Mouse (Mus musculus) ovary, postnatal 10 days (tissue): Measurements from ENCODE around the gene Fbp2.

Experiments used
- DNase-seq: peaks from one replicate; pipeline ENCODE4 v3.0.0; 2022; ENCODE audit warnings: low spot score

Gene Fbp2

DNA sequence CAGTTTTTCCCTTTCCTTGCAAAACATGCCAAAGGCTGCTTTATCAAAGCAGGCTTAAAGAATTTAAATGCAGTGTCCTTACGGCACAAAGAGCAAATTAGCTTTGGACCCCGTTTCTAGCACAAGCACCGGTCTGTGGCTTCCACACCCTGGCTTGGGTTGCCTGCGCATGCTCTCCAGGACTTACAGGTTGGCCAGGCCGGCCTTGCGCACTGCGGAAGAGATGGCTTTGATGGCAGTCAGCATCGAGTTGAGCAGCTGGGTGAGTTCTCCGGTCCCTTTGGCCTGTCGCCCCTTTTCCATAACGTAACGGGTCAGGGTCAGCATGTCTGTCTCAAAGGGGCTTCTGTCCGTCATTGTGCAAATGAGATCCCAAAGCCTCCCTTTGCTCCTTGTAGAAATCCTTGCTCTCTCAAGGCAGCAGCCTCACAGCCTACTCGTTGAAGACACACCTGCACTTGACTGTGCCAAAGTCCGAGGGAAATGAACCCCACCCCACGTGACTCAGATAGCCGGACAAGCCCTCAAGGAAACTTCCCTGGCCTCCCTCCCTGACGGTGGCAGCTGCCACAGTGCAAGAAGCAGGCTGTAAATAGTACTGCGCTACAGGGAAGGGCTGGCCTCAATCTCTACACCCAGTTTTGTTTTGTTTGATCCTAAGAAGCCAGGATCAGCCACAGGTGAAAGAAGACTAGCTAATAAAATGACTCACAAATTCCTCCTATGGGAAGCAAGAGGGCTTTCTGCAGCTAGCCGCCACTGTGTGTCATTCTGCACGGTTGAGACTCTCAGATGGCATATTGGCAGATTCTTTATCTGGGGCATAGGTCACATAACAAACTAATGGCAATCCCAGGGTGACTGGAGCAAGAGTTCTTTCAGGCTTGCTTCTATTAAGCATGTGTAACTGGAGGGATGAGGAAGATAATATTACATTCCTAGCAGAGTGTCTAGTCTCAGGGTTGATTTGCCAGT is at the start of gene Fbp2:
Fbp2 (minus strand) TSS at position 482 of the 975 bp plus-strand sequence.
- no peak for DNase-seq

DNA sequence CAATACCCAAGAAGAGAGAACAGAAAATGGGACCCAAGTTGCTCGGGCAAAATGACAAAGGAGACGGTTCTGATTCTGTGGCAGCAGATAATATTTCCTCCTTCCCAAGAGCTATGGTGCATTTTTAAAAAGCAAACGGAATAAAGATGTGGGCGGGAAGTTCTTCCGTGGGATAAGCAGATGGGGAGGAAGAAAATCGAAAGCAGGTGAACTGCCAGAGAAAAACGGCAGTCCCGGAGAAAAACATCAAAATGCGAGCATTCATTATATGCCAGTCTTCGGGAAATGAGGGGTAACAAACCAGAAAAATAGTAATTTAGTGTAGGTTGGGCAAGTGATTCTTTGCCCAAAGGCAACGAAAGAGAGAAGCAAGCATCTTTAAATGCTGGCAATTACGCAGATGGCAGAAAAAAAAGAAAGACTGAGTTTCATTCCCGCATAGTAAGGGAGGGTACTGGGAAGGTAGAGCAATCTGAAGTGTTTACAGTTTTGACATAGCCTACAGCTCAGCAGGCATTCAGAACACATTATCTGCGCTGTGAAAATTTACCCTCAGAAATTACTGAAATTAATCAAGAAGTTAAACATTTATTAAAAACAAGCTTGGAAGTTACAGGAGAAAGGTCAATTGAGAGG is 49.4 kb upstream of the Fbp2 start:
- no peak for DNase-seq

DNA sequence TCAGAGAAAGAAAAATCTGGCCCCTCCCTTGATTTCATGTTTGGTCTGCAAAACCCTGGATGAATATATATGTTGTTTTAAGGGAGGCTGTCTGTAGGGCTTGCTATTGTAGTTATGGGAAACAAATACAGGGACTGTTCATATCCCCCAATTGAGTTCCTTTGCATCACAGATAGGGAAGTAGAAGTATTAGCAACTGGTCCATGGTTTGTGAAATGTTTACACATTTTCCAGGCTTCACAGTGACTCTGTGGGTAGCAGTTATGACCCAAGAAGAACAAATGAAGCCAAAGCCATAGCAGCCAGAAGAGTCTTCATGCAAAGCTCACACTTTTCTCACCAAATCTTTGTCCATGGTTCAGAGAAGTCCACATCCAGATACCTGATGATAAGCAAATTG is 42.9 kb upstream of the Fbp2 start:
- no peak for DNase-seq

DNA sequence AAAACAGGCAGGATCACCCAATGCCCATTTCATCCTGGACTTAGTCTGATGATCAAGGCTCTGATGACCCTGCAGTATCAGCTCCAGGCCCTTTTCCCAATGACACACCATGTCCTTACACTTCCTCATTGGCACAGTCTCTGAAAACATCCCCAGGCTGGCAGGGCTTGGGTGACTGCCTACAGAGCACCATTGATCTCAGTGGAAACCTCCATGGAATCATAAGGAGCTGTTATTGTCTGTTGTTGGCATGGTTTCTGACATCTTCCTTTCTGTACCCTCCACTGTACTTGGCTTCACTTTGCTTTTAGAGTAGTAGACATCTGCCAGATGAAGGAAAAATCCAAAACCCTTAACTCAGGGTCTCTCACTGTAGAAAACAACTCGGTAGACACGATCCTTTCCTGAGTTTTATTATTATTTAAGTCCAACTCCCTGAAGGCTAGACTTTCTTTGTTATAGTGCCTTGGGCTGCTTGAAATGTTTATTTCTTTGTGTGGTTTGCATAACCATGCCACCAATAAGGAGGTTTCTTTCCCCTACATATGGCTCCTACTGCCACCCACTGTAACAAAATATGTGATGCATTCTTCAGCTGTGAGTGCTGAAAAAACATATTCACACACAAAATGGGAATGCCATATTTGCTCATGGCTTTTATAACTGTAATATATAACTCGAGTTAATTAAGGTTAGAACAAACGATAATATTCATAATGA is 39.9 kb upstream of the Fbp2 start:
- DNase-seq = no peak

DNA sequence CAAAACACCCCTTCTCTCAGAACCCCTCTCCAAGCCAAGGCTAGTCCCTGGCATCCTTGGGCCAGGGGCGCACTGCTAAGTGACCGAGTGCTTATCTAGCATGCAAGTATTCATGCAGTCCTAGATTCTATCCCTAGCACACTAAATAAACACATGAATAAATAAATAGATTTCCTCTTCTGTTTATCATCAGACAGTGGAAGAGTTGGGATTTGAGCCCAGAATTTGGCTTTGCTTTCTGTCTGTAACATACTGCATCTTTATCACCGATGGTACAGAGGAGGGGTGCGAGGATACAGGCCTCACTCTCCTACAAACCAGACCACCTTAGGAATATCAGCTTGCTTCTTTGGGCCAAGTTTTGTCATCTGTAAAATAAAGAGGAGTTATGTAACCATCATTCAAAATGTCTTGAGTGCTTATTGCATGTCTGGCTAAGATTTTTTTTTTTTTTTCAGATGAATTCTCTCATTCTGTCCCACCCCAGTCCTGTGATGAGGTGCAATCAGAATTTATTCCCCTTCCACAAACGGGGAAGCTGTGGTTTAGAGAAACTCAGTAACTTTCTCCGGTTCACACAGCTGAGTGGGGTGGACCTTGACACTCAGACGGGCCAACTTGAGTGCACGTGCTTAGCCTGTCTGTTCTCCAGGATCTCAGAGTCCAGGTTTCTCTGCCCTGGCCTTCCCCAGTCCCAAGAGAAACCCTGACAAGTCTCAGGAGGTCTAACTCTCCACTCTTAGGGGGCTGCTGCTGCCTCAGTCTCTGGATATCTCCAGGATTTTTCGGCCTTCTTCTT is 35.0 kb upstream of the Fbp2 start:
- DNase-seq = no peak

DNA sequence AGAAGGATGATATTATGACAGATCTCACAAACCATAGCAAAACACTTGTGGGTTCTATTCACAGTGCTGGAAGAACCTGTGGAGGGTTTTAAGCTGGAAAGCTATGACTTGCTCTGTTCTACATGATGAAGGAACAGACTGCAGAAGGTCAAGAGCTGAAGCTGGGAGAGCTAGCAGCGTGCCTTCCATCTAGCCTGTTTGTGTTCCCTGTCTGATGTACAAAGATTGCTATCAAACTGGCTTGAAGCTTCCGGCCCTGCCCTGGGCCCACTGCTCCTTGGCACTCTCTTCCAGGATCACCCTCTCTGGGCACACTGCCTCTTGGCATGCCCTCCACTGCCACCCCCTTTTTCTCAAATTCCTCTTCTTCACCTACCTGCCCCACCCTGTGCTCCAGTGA is 31.1 kb upstream of the Fbp2 start:
- no peak for DNase-seq

DNA sequence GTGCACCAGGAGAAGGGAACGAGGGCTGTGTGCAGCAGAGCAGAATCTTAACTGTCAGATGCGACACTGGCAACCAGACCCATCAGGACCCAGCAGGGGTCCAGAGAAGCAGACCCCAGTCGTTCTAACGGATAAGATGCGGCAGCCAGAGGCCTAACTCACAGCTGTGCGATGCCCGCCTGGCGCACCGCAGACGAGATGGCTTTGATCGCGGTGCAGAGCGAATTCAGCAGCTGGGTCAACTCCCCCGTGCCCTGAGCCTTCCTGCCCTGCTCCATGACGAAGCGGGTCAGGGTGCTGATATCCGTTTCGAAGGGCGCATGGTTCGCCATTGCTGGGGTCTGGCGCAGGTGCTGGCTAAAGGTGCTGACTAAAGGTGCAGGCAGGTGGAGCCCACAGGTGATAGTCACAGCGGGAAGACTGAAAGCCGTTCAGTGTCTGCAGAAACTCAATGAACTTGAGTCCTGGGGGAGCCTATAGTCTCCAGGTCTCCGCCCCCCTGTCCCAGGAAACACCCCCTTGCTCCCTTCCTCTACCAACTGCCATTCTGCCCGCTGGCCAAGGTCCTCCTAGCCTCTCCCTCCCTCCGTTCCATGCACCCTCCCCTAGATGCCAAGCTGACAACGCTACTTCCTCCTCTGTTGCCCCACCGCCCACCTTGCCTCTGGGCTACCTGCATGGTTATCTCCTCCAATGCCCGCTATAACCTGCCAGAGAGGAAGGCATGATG is 29.7 kb upstream of the Fbp2 start, which contains the start of gene Fbp1:
Fbp1 (minus strand) TSS at position 571 of the 730 bp plus-strand sequence.
- no peak for DNase-seq

DNA sequence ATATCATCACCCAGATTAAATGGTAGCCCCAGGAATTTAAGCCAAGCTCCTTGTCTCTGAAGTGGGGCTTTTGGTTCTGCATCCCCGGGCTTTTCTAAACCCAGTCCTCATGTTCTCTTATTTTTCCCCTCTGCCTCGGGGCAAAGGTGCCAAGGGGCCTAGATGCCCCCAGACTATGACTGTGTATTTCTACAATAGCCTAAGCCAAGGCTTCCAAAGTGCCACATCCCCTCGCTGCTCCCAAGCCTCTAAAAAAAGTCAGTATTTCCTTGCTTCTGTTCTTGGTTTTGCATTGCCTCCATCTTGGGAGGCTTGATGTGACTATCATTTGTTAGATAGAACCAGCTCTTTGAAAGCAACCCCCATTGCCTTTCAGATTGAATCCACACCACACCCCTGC is 26.3 kb upstream of the Fbp2 start:
- no peak for DNase-seq

DNA sequence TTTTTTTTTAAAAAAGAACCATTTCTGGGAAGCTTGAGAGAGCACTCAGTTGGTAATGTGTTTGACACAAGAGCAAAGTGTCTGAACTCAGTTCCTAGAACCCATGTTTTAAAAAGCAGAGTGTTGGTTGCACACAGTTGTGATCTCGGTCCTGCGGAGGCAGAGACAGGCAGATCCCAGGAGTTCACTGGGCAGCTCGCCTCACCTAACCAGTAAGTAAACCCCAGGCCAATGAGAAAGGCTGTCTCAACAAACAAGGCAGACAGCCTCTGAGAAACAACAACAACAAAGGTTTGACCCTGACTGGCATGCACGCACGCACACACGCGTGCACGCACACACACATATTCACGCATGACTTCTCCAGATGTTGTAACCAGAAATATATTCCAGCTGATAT is 25.7 kb upstream of the Fbp2 start:
- no peak for DNase-seq

DNA sequence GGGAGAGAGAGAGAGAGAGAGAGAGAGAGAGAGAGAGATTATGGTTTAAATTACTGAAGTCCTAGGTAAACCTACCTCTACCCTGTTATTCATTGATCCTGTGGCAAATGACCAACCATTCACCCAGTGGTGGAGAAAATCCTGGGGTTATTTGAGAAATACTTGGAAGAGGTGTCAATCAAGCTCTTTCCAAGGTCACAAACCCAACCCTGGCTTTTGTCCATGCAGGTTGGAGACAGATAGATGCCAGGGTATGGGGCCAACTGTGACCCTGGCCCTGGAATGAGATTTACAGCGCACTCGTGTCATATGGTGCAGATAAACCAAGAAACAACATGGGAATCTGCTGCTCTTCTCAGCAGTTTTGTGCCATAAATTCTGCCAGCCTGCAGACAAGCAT is 25.2 kb upstream of the Fbp2 start:
- no peak for DNase-seq

DNA sequence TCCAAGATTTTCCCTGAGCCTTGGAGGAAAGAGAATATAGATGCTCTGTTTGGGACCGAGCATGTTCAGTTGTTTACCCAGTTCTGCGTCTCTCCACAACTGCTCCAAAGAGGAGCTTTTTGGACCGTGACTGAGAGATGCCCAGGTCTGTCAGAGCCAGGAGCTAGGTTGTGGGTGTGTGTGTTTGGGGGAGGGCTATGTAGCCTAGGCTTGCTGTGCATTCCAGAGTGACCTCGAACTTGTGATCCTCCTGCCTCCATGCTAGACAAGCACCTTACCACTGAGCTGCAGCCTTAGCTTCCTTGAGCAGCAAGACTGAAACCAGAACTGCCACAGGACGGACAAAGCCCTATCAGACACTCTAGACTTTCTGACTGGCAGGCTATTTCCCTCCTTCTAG is 24.6 kb upstream of the Fbp2 start:
- DNase-seq = no peak

DNA sequence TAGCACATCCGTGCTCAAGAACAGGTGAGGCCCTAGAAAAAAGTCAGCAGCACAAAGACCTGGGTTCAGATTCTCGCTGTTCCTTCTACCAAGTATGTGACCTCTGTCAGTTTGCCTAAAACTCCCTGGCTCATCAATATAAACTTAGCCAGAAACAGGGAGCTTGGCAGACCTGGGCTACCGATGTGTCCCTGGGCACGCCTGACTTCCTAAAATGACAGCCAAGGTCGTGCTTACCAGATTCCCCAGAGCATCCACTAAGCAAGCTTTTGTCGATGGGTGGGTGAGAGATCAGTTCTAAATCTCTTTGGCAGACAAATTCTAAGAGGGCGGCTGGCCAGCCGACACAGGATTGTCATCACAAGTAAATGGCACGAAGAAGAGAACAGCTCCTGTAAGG is 23.1 kb upstream of the Fbp2 start:
- DNase-seq = no peak

DNA sequence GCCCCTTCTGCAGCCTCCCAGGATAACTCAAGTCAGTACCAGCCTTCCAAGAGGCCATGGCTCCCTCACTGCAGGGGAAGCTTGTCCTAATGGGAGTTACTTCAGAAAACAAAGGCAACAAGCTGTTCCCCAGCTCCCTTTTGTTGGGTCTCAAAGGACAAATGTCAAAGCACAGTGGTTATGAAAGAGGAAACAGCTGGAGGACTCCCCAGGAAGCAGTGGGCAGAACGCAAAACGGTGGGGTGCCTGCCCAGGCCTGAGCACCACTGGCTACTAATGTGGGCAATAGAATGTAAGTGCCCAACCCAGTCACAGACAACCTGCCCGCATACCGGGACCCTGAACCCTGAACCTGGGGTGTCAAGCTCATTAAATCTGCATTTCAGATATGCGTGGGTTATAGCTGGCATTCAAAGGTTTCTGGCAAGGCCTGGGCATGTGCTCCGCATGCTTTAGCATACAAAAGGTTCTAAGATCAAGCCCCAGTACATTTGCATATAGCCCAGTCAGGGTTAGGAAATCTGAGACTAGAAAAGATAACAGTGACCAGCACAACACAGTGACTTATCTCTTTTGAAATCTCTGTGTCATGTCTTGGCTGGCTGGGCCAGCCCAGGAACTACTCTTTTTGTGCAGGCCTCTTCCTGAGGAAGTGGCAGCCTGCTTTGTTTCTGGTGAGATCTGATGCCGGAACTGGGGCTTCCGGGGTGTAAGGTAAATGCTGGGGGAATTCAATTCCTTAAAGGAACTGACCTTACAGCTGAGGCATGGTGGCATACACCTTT is 21.8 kb upstream of the Fbp2 start:
- DNase-seq = no peak

DNA sequence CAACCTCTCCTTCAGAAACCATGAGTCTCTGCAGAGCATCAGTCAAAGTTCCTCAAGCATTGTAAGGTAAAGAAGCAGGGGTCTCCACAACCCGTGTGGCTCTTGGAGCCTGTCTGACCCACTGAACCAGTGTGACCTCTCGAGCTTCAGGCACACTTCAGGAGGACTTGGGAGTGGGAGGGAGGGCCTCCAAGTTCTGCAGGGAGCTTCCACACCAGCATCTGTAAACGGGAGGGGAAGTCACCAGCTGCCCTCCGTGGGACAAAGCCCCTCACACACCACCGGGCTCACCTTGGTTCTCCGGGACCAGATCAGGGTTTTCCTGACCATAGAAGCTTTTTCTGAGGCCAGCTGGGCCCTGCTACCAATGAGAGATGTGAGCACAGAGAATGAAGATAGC is 21.2 kb upstream of the Fbp2 start:
- DNase-seq = no peak

DNA sequence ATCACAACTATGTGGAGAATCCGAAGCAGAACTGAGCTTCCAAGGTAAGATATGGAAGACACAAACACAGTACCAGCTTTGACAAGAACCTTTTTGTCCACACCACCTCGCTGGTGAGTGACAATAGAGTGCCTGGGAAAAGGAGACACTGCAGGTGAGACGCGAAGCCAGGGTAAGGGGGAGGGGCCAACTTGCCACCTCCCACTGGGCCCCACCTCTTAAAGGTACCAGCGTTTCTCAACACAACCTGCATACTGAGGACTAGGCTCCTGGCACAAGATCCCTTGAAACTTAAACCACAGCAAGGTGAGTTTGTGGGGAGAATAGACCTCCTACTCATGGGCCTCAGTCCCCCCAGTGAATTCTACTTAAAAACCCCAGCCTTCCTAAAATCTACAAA is 19.0 kb upstream of the Fbp2 start:
- DNase-seq = no peak

DNA sequence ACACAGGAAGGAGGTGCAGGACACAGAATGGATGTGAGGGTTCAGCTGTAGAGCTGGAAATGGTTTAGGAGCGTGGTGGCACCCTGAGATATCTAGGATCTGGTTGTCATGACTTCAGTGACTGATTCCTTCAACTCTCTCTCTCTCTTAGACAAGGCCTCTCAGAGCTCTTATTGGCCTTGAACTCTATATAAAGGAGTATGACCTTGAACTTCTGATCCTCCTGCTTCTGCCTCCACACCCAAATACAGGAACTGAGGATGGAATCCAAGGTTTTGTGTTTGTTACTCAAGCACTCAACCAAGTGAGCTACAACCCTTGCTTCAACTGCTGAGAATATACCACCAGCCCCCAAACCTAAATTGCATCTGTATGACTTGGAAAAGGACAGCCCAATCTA is 17.9 kb upstream of the Fbp2 start:
- DNase-seq = no peak

DNA sequence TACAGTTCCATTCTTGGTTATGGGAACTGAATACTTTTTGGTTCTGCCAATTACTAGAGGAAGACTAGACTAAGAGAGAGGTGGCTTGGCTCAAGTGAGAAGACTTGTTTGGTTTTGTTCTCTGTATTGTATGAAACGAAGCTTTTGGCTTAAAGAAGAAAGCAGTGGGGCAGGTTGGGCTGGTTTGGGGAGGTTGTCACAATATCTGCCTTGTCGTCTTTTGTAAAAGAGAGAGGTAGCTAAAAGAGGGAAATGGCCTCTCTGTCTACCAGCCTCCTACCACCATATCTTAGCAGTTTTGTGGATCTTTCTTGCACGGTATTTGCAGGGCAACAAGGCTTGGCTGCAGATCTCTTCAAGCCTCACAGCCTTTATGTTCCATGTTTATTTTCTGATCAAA is 14.0 kb upstream of the Fbp2 start:
- no peak for DNase-seq

DNA sequence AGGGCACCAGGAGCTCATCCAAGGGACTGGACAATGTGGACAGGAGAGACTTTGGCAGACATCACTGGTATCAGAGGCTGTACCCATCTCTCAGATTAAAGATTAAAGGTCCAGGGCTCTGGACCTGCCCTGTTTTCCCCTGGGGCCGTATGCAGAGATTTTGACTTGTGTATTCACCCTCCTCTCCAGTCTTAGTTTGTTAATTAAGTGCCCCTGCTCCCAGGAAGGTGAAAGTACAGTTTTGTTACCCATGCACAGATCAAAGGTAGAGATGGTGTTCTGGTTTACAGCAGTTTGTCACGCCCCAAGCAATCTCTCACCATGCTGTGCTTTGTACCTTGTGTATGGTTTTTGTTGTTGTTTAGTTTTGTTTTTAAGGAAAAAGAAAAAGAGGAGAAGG is 12.4 kb upstream of the Fbp2 start:
- no peak for DNase-seq

DNA sequence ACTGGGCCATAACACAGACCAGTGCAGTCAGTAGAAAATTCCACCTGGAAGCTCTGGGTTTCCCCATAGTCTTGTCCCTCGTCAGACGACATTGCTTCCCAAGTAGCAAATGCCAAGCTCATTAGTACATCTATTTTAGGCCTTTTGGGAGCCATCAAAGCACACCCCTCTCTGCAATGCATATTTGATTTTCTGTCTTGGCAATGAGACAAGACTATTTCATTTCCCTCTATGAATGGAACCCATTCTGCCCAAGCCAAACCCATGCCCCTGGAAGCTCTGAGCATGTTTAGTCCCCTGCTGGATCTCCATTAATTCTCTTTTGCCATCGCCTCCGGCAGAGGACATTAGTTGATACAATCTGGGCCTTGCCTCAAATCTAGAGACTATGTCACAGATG is 8.6 kb upstream of the Fbp2 start:
- no peak for DNase-seq

DNA sequence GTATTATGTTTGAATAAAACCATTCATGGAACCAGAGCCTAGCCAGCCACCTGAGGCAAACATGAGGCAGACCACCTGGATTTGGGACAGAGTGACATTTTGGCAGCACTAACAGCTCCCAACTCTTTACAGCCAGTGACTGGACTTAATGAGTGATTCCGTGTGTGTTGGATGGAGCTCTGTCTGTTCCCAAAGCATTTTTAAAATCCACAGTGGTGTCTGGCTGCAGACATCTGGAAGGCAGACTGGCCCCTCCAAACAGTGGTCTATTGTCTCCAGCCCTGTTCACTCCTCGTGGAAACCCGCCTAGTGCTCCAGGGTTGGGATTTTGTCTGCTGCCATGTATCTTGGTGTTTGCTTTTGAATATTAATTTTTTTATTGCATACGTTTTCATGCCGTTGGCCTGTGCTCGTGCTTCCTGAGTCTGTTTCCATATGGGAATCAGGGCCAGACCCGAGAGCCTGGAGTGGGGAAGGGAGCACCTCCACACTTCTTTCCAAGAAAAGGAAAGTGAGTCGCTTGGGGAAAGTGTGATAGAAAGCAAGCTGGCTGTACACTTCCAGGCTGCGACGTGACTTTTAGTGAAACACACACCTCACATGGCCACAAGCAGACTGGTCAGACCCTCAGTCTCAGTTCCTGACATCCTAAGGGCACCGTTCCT is 7.6 kb upstream of the Fbp2 start:
- no peak for DNase-seq
